Mouse (Mus musculus) kidney, adult 9 months (tissue): ENCODE results near the gene Olfr601.
"Not testable (repeated sequence)": the region's sequence is repeated elsewhere in the genome, so short reads cannot be mapped to it uniquely, and the experiment has no call there.

Experiments
- DNase-seq: peaks from one replicate; pipeline ENCODE4 v3.0.0; 2022

Olfr601 gene

GRCm38 (mm10) chr7:103362555-103362954, at the start of gene Olfr601:
Gene Olfr601 (minus strand): TSS chr7:103362655.
- no peak for DNase-seq

- not testable (repeated sequence) for DNase-seq
These were observed 44.1 kb upstream of the Olfr601 start for GRCm38 (mm10) chr7:103406521-103407055.

GRCm38 (mm10) chr7:103398981-103399380, 36.5 kb upstream of the Olfr601 start:
- peak; percentile 40 for DNase-seq

GRCm38 (mm10) chr7:103397758-103398157, 35.3 kb upstream of the Olfr601 start:
- DNase-seq: no peak

- no peak for DNase-seq
These were observed 23.6 kb upstream of the Olfr601 start, which contains the start of gene Olfr603 for GRCm38 (mm10) chr7:103386077-103386476. Gene Olfr603 (minus strand): TSS chr7:103386177.

- no peak for DNase-seq
These were observed 12.9 kb downstream of the Olfr601 start, which contains the start of gene Olfr600 for GRCm38 (mm10) chr7:103349569-103349968. Gene Olfr600 (minus strand): TSS chr7:103349669.

GRCm38 (mm10) chr7:103335617-103336016, 26.8 kb downstream of the Olfr601 start, which contains the start of gene Olfr599:
Gene Olfr599 (plus strand): TSS chr7:103335917.
- DNase-seq: no peak

- DNase-seq: no peak
These were observed 39.2 kb downstream of the Olfr601 start, which contains the start of gene Olfr598 for GRCm38 (mm10) chr7:103323268-103323667. Gene Olfr598 (plus strand): TSS chr7:103323568.

GRCm38 (mm10) chr7:103316015-103316414, 46.4 kb downstream of the Olfr601 start, which contains the start of gene Olfr597:
Gene Olfr597 (plus strand): TSS chr7:103316315.
- DNase-seq: not testable (repeated sequence)
